In the genomic region with DNA sequence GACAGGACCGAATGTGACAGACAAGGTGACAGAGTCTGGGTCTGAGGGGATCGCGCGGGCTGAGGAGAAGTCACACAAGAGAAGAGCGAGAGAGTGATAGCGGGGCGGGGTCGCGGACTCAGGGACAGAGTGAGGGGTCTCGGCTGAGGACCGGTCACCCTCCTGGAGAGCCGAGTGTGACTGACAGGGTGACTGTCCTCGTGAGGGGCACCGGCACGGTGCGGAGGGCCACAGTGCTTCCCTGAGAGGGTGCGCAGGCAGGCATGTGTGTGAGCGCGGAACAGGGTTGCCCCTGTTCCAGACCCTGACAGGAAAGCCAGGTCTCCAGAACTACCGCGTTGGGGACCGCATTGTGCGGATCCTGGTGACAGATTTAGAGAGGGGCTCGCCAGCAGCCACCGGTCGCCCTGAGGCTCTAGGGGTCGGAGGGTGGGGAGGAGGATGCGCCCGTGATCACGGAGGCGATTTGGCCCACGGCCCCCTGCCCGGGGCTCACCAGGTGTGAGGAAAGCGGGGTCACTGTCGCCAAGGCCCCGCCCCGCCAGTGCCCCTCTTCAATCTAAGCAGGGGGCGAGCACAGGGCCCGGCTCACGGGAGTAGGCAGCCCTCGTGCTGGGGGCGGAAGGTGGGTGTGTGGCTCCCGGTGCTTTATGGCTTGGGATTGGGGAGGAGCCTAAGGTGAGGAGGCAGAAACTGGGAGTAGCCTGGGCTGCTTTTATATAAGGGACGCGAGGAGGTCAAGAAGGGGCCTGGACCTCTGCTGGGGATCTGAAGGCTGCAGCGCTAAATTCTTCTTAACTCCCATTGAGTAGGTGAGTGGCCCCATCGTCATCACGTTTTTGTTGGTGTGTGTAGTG, we compare ENCODE assay signal across 8 mouse cellular contexts. TPM values are rescaled to one million over a fixed set of nuclear protein-coding genes. Genes with fewer than 3 reads are reported as not detected.
DNase-seq lines count a peak whose midpoint lies in the region; ATAC-seq and TF ChIP-seq lines count a peak whose summit lies in the region.

No protein-coding gene starts in this region.

- H3K9ac ChIP-seq in ES-E14 (ENCODE audit: insufficient read depth, low read depth, low read length, poor library complexity, severe bottlenecking), result no peak overlapping the region
- H3K9ac ChIP-seq in forebrain, embryonic 16.5 days (replicated peaks; ENCODE audit: low read depth, low read length), result peak overlapping the region; percentile 55

- no peaks in the 10 kb centered on the region for H3K36me3 ChIP-seq in ES-E14 (ENCODE audit: control insufficient read depth, insufficient read depth, low read length, poor library complexity, severe bottlenecking)
- no peaks in the 10 kb centered on the region for H3K36me3 ChIP-seq in forebrain, embryonic 16.5 days (ENCODE audit: control insufficient read depth, insufficient read depth)

- H3K4me1 ChIP-seq in ES-E14 (ENCODE audit: control insufficient read depth in 2 of 2, insufficient read depth in 2 of 2, low read length in 2 of 2, poor library complexity in 1 of 2), result peaks cover 0 to 2% of the 10 kb centered on the region in 2 experiments; a peak in 1 of 4 replicates
- peaks cover 16% of the 10 kb centered on the region for H3K4me1 ChIP-seq in forebrain, embryonic 16.5 days (replicated peaks; ENCODE audit: control insufficient read depth, insufficient read depth, low read length)

- in situ Hi-C loops in ES-E14 (cut with MboI; ENCODE audit: low sequenced_read_pairs in 2 of 2, unreplicated experiment in 2 of 2), result no loop called here

- peaks cover 20% of the 10 kb centered on the region for H3K27me3 ChIP-seq in forebrain, embryonic 16.5 days (replicated peaks; ENCODE audit: control insufficient read depth, insufficient read depth, low read length)

- no peak overlapping the region for H3K27ac ChIP-seq in ES-E14 (ENCODE audit: insufficient read depth, low read depth, low read length, poor library complexity, severe bottlenecking)
- H3K27ac ChIP-seq in forebrain, embryonic 16.5 days (ENCODE audit: low read length), result no peak overlapping the region

- 2% methylated on average over 48 of the region's 48 CpGs for WGBS in forebrain, embryonic 16.5 days

- peak overlapping the region; percentile 59 to 60 for H3K4me3 ChIP-seq in ES-E14 (ENCODE audit: insufficient read depth in 1 of 2, low read depth in 1 of 2, low read length in 2 of 2, poor library complexity in 1 of 2, severe bottlenecking in 1 of 2)
- H3K4me3 ChIP-seq in forebrain, embryonic 16.5 days (replicated peaks; ENCODE audit: low read length), result peak overlapping the region; percentile 62

- intact Hi-C loops in heart, postnatal 25 days (cut with DNase I), result loop anchor here (2.0 to 5.0 kb wide), 4 partner anchors 19 to 175 kb away; no protein-coding TSS in a partner anchor

- DNase-seq in ES-E14 (ENCODE audit: low read depth, low spot score), result peak; percentile 25
- DNase-seq in cerebellum, adult 11 months, result peak; percentile 20
- peak; percentile 20 for DNase-seq in heart, postnatal 25 days (ENCODE audit: low spot score)
- DNase-seq in layer of hippocampus, postnatal 25 days (ENCODE audit: extremely low spot score in 1 of 2, low spot score in 1 of 2), result peak; percentile 5 to 15
- peak; percentile 29 for DNase-seq in lung, postnatal 25 days (ENCODE audit: low spot score)
- peak; percentile 51 for DNase-seq in retina, embryonic 14.5 days (ENCODE audit: low spot score)
- peak; percentile 59 to 81 for DNase-seq in urinary bladder, postnatal 36 days (ENCODE audit: low spot score in 2 of 2)

- H3K4me2 ChIP-seq in forebrain, embryonic 16.5 days (ENCODE audit: low read length), result peak overlapping the region; percentile 100

- ATAC-seq in forebrain, embryonic 16.5 days, result peak; percentile 47

- H3K9me3 ChIP-seq in ES-E14 (ENCODE audit: control insufficient read depth, insufficient read depth, low read depth, low read length), result no peaks in the 10 kb centered on the region
- peaks cover 6% of the 10 kb centered on the region for H3K9me3 ChIP-seq in forebrain, embryonic 16.5 days (ENCODE audit: control insufficient read depth, low read length)

TF ChIP-seq in ES-E14, 5 proteins besides CTCF, POLR2A, EP300 and RAD21:
- no peak for TF ChIP-seq ZNF384 (IDR thresholded peaks at IDR 0.05; ENCODE audit: low read depth, low read length)
- TF ChIP-seq MAFK (IDR thresholded peaks at IDR 0.05; ENCODE audit: insufficient read depth, low read depth, low read length), result no peak
- TF ChIP-seq CHD2 (IDR thresholded peaks at IDR 0.05; ENCODE audit: low read depth, low read length), result no peak
- no peak for TF ChIP-seq HCFC1 (IDR thresholded peaks at IDR 0.05; ENCODE audit: borderline replicate concordance, insufficient read depth, low read length)
- TF ChIP-seq ZC3H11A (IDR thresholded peaks at IDR 0.05; ENCODE audit: borderline replicate concordance, low read depth, low read length), result no peak
TF ChIP-seq in ES-E14: peak in this region for 0.

RNA-seq across cellular contexts. Expression of gene Pparg, which starts 1.1 kb away (rescaled TPM):
- total RNA-seq in ES-E14 (2012; rRNA removed), result 0.26 and 0.85 TPM in 2 replicates
- polyA plus RNA-seq in forebrain, embryonic 16.5 days (2015; fragmentation: Nextera tagmentation; extraction: Ambion mirVana), result 0.15 and 0.22 TPM in 2 replicates
- total RNA-seq in heart, postnatal 25 days (2021), result 10 to 100 TPM; 10.9 to 11.1 TPM
- 1 to 10 TPM; 1.1 to 1.2 TPM for total RNA-seq in layer of hippocampus, postnatal 25 days (2021)

Comparison
In these comparisons a context has a peak if more than half of its experiments do, and no peak if none do; other contexts are left out.
1. DNase-seq: peak in every context shown above with its lines; median percentile 70 in urinary bladder, postnatal 36 days; 51 in retina, embryonic 14.5 days; 29 in lung, postnatal 25 days; 25 in ES-E14; 20 in cerebellum, adult 11 months; 20 in heart, postnatal 25 days; 10 in layer of hippocampus, postnatal 25 days.